Mouse (Mus musculus) embryo, embryonic 10 days (tissue): ENCODE measurements at regions not wholly inside any gene's neighbourhood (a gene's known extent, or its start where the extent isn't known, plus 50 kb on each side); places are given as distances from the start of the nearest gene placed in this dataset.

ENCODE experiments used
- DNase-seq: peaks from one replicate; pipeline ENCODE4 v3.0.0-alpha.2; 2015; ENCODE audit warnings: low spot score

- no peak for DNase-seq
Measured at GRCm38 (mm10) chr15:18079644-18080043, 739.1 kb upstream of the Cdh10 start.
